Mouse (Mus musculus): ENCODE results near the gene Bbs2. TPM values are rescaled to one million over a fixed set of nuclear protein-coding genes. Genes with fewer than 3 reads are reported as not detected.
"Not testable (repeated sequence)": the region's sequence is repeated elsewhere in the genome, so short reads cannot be mapped to it uniquely, and the experiment has no call there.

Bbs2 gene
- polyA plus RNA-seq, 1 experiment, result 54.9 TPM

DNA sequence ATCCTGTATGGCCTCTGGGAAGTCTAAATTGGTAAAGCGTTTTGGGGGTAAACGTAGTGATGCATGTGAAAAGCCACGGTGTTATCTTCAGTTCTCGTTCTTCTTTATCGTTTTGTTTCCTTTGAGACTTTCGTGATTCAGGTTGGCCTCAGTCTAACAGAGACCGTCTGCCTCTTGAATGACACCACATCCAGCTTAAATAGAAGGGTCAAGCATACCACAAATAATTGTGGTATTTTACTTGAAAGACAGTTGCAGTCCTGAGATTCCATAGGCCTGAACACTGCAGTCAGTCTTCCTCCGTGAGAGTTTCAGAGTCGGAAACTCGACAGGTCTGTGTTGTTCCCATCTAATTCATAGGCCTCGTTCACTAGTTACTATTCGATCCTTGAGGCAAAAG lies 46.0 kb downstream of the Bbs2 start:
- H3K27me3 ChIP-seq (ENCODE audit: control insufficient read depth, insufficient read depth, low read length), result no peaks in the 10 kb centered on the region
- DNase-seq, result no peak
- H3K4me3 ChIP-seq (replicated peaks; ENCODE audit: insufficient read depth, low read depth, low read length), result no peak overlapping the region
- TF ChIP-seq POLR2A (IDR thresholded peaks at IDR 0.05; ENCODE audit: borderline replicate concordance, insufficient read depth, low read length) (no peak), CTCF (IDR thresholded peaks at IDR 0.05; ENCODE audit: borderline replicate concordance, insufficient read depth, low read depth, low read length) (no peak)
- no peaks in the 10 kb centered on the region for H3K4me1 ChIP-seq (ENCODE audit: control insufficient read depth, insufficient read depth, low read length)
- H3K27ac ChIP-seq (ENCODE audit: insufficient read depth, low read length), result no peak overlapping the region
- 94% methylated on average over 12 of the region's 12 CpGs for WGBS

DNA sequence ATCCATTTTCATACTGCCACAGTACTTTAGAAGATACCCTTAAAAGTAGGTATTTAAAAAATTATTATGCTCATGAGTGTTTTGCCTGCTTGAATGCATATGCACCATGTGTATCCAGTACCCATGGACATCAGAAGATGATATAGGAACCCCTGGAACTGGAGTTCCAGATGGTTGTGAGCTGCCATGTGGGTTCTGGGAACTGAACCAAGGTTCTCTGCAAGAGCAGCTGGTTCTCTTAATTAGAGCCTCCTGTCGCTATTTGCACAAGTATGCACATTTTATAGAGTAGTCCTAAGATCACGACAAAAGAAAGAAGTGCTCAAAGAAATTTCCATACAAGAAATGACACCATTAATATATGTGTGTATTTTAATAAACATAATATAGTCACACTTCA lies 50.9 kb downstream of the Bbs2 start:
- Histone ChIP-seq H3K4me3 (replicated peaks; ENCODE audit: insufficient read depth, low read depth, low read length) (no peak overlapping the region), H3K27ac (ENCODE audit: insufficient read depth, low read length) (no peak overlapping the region), H3K27me3 (ENCODE audit: control insufficient read depth, insufficient read depth, low read length) (no peaks in the 10 kb centered on the region), H3K4me1 (ENCODE audit: control insufficient read depth, insufficient read depth, low read length) (no peaks in the 10 kb centered on the region)
- WGBS, result 11% methylated on average over 2 of the region's 2 CpGs
- DNase-seq, result peak in 1 of 2 experiments; percentile 16
- TF ChIP-seq POLR2A (IDR thresholded peaks at IDR 0.05; ENCODE audit: borderline replicate concordance, insufficient read depth, low read length) (no peak), CTCF (IDR thresholded peaks at IDR 0.05; ENCODE audit: borderline replicate concordance, insufficient read depth, low read depth, low read length) (no peak)

DNA sequence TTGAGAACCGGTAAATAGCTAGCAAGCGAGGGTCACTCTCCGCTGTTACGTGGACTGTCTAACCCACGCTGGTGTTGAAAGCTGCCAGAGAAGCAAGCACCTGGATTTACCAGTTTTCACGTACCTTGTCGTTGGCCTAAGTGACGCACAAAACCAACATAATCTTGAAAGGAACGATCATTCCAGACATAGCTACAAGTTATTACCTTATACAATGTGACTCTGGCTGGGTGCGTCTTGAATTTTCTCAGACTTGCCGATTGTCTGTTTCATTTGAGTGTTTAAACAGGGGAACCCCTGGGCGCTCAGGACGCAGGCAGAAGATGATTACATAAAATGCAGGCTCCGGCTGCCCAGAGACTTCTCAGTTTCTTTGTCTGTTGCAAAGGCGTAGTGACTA lies 60.9 kb downstream of the Bbs2 start:
- no peaks in the 10 kb centered on the region for H3K27me3 ChIP-seq (ENCODE audit: control insufficient read depth, insufficient read depth, low read length)
- DNase-seq, result peak; percentile 24 to 30
- H3K4me1 ChIP-seq (ENCODE audit: control insufficient read depth, insufficient read depth, low read length), result peaks cover 5% of the 10 kb centered on the region; the same call in 1 of the 2 replicates
- WGBS, result 4% methylated on average over 15 of the region's 15 CpGs
- TF ChIP-seq CTCF (IDR thresholded peaks at IDR 0.05; ENCODE audit: borderline replicate concordance, insufficient read depth, low read depth, low read length), result no peak
- peak overlapping the region; percentile 97 for H3K4me3 ChIP-seq (replicated peaks; ENCODE audit: insufficient read depth, low read depth, low read length)
- H3K27ac ChIP-seq (ENCODE audit: insufficient read depth, low read length), result no peak overlapping the region

DNA sequence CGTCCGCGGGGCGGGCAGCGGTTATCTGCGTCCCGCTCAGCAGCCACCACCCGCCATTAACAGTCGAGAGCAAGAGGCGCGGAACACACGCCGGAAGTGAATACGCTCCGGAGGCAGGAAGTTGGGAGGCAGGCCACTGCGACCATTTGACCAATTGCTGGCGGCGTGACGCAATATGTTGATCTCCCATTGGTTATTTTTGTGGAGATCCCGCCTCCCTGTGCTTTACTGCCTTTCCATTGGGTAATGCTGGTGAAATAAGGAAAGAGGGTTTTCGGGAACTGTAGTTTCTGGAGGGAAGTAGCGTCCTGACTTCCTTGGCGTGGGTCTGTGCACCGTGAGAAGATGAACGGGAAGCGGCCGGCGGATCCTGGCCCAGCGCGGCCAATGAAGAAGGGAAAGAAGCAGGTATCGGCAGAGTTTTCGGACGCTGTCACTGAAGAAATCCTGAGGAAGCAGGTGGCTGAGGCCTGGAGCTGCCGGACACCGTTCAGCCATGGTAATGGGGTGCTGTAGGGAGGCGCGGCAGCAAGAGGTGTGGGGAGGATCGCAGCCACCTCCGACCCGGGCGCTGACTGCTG lies 61.7 kb downstream of the Bbs2 start, which contains the start of the genes Nudt21 and Ogfod1:
Gene Nudt21 (minus strand): TSS at position 88 of the 581 bp plus-strand sequence.
Gene Ogfod1 (plus strand): TSS at position 255 of the 581 bp plus-strand sequence.
- peak within 1 kb of the TSS; percentile 61; the same call in 1 of the 2 replicates for H3K27ac ChIP-seq (ENCODE audit: insufficient read depth, low read length)
- DNase-seq, result peak; percentile 95 to 97

DNA sequence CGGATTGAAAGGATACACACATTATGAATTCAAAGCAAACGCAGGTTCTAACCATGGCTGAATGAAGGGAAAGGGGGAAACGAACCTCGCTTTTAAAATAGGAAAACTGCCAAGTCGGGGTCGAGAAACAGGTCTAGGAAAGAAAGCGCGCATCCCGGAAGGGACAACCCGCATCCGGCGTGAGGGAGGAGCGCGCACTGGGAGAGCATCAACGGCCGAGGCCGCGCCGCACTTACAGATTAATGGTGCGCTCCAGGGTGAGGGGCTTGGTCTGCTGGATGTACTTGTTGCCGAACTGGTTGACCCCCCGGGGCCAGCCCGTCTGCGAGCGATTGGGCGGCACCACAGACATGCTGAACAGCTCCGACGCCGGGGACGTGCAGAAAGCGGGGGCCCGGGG lies 62.2 kb downstream of the Bbs2 start:
- peak in 1 of 2 experiments; percentile 73 for DNase-seq
- TF ChIP-seq POLR2A (IDR thresholded peaks at IDR 0.05; ENCODE audit: borderline replicate concordance, insufficient read depth, low read length), result peak; percentile 40; the same call in 1 of the 2 replicates
- not testable (repeated sequence) for H3K27me3 ChIP-seq (ENCODE audit: control insufficient read depth, insufficient read depth, low read length); H3K4me1 ChIP-seq (ENCODE audit: control insufficient read depth, insufficient read depth, low read length); H3K27ac ChIP-seq (ENCODE audit: insufficient read depth, low read length)
- WGBS, result under 1% methylated on average over 25 of the region's 32 CpGs
- H3K4me3 ChIP-seq (replicated peaks; ENCODE audit: insufficient read depth, low read depth, low read length), result peak overlapping the region; percentile 73

More for the DNA sequence above, 61.7 kb downstream of the Bbs2 start, which contains the start of the genes Nudt21 and Ogfod1:
- Histone ChIP-seq H3K4me1 (ENCODE audit: control insufficient read depth, insufficient read depth, low read length) (peaks cover 5% of the 10 kb centered on the region; the same call in 1 of the 2 replicates), H3K4me3 (replicated peaks; ENCODE audit: insufficient read depth, low read depth, low read length) (peak within 1 kb of the TSS; percentile 97), H3K27me3 (ENCODE audit: control insufficient read depth, insufficient read depth, low read length) (no peaks in the 10 kb centered on the region)
- TF ChIP-seq CTCF (IDR thresholded peaks at IDR 0.05; ENCODE audit: borderline replicate concordance, insufficient read depth, low read depth, low read length), result no peak
- peak; percentile 53; the same call in 1 of the 2 replicates for TF ChIP-seq POLR2A (IDR thresholded peaks at IDR 0.05; ENCODE audit: borderline replicate concordance, insufficient read depth, low read length)
- under 1% methylated on average over 41 of the region's 41 CpGs for WGBS

DNA sequence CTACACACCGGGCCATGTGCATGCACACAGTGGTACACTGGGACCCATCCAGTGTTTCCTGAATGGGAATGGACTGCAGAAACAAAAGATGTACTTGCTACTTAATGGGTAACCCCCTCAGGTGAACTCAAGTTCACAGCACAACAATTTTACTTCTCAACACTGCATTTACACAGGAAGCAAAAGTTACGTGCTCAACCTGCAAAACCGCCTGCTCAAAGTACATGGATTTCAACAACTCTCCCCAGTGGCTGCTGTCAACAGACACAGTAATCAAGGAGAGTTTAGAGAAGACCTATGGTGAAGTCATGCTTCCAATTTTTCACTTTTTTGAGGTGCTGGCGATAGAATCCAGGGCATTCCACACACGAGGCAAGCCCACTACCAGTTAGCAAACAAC lies 63.5 kb downstream of the Bbs2 start:
- Histone ChIP-seq H3K4me3 (replicated peaks; ENCODE audit: insufficient read depth, low read depth, low read length) (no peak overlapping the region), H3K4me1 (ENCODE audit: control insufficient read depth, insufficient read depth, low read length) (peaks cover 5% of the 10 kb centered on the region; the same call in 1 of the 2 replicates), H3K27me3 (ENCODE audit: control insufficient read depth, insufficient read depth, low read length) (no peaks in the 10 kb centered on the region), H3K27ac (ENCODE audit: insufficient read depth, low read length) (no peak overlapping the region)
- WGBS, result 47% methylated on average over 5 of the region's 5 CpGs
- TF ChIP-seq CTCF (IDR thresholded peaks at IDR 0.05; ENCODE audit: borderline replicate concordance, insufficient read depth, low read depth, low read length) (no peak), POLR2A (IDR thresholded peaks at IDR 0.05; ENCODE audit: borderline replicate concordance, insufficient read depth, low read length) (no peak)
- no peak for DNase-seq

DNA sequence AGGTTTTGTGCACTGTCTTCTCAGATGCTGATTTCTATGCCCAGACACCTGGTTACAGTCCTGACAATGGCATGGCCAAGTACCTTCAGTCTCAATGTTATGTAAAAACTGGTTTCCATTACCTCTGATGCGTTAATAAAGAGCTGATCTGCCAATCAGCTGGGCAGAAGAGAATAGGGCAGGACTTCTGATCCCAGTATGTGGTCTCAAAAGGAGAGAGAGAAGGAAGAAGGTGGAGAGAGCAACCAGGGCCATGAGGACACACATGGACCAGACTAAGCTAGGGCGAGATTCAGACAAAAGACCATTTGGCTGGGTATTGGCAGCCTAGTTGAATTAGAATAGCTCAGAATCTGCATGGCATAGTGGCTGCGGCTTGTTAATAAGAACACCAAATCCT lies 65.1 kb downstream of the Bbs2 start:
- no peak overlapping the region for H3K27ac ChIP-seq (ENCODE audit: insufficient read depth, low read length)
- TF ChIP-seq POLR2A (IDR thresholded peaks at IDR 0.05; ENCODE audit: borderline replicate concordance, insufficient read depth, low read length) (no peak), CTCF (IDR thresholded peaks at IDR 0.05; ENCODE audit: borderline replicate concordance, insufficient read depth, low read depth, low read length) (no peak)
- no peak for DNase-seq

DNA sequence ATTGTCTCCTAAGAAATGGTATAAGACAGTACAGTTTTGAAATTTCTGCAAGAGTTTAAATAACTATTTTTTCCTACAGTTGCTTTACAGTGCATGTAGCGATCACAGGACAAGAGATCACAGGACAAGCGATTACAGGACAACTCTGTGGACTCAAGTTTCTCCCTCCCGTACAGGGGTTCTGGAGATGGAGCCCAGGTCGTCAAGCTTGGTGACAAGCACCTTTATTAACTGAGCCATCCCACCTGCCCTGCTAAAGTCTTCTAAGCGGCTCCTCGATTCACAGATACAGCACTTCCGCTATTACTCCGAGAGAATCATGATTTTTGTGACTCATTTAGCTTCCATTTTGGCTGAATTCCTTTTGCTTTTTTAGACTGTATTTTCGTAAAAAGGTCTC lies 69.0 kb downstream of the Bbs2 start:
- WGBS, result 95% methylated on average over 9 of the region's 9 CpGs
- Histone ChIP-seq H3K4me3 (replicated peaks; ENCODE audit: insufficient read depth, low read depth, low read length) (no peak overlapping the region), H3K27me3 (ENCODE audit: control insufficient read depth, insufficient read depth, low read length) (no peaks in the 10 kb centered on the region), H3K4me1 (ENCODE audit: control insufficient read depth, insufficient read depth, low read length) (0 out of 2 replicates have a peak, but pooled peaks cover 2% of the 10 kb centered on the region), H3K27ac (ENCODE audit: insufficient read depth, low read length) (no peak overlapping the region)
- TF ChIP-seq POLR2A (IDR thresholded peaks at IDR 0.05; ENCODE audit: borderline replicate concordance, insufficient read depth, low read length) (no peak), CTCF (IDR thresholded peaks at IDR 0.05; ENCODE audit: borderline replicate concordance, insufficient read depth, low read depth, low read length) (no peak)
- DNase-seq, result no peak

More for the DNA sequence above, 65.1 kb downstream of the Bbs2 start:
- no peak overlapping the region for H3K4me3 ChIP-seq (replicated peaks; ENCODE audit: insufficient read depth, low read depth, low read length)
- no peaks in the 10 kb centered on the region for H3K27me3 ChIP-seq (ENCODE audit: control insufficient read depth, insufficient read depth, low read length)
- peaks cover 5% of the 10 kb centered on the region; the same call in 1 of the 2 replicates for H3K4me1 ChIP-seq (ENCODE audit: control insufficient read depth, insufficient read depth, low read length)
- 45% methylated on average over 3 of the region's 3 CpGs for WGBS
